9 mouse cellular contexts compared by ENCODE assay signal in genomic region chr16:87501304-87502078, GRCm38 (mm10). TPM values are rescaled to one million over a fixed set of nuclear protein-coding genes. Genes with fewer than 3 reads are reported as not detected.
A peak's percentile ranks its signal among the peaks of the same experiment; 100 is the strongest.
DNase-seq lines count a peak whose midpoint lies in the region; ATAC-seq and TF ChIP-seq lines count a peak whose summit lies in the region.
"Had no signal": no experiment of that assay in that cellular context is flagged by ENCODE, and none has a peak within 500 bp of the region (broad histone marks: within the 10 kb centered on the region; RNA-seq: fewer than 3 reads in every experiment).

No protein-coding gene starts in this region.

- peaks cover 6% of the 10 kb centered on the region; the same call in 1 of the 2 replicates for H3K4me1 ChIP-seq in forebrain, embryonic 13.5 days
- H3K4me1 ChIP-seq in forebrain, embryonic 10.5 days, result peaks cover 9% of the 10 kb centered on the region
- H3K4me1 ChIP-seq in heart, embryonic 16.5 days (ENCODE audit: control insufficient read depth, insufficient read depth, low read length), result peaks cover 15% of the 10 kb centered on the region
- H3K4me1 ChIP-seq in liver, postnatal 0 days (ENCODE audit: insufficient read depth), result peaks cover 10% of the 10 kb centered on the region

- no peak overlapping the region for H3K27ac ChIP-seq in forebrain, embryonic 13.5 days
- no peak overlapping the region for H3K27ac ChIP-seq in forebrain, embryonic 10.5 days
- H3K27ac ChIP-seq in heart, embryonic 16.5 days (ENCODE audit: low read length), result peak overlapping the region; percentile 75
- no peak overlapping the region for H3K27ac ChIP-seq in liver, postnatal 0 days (ENCODE audit: low read depth)

- no peak for TF ChIP-seq CTCF in liver, postnatal 0 days (IDR thresholded peaks at IDR 0.05; ENCODE audit: low read depth)

- DNase-seq in forebrain, embryonic 10.5 days (ENCODE audit: extremely low spot score, low spot score), result no peak
- DNase-seq in brain, adult 2 months (ENCODE audit: low read depth, low spot score), result peak; percentile 20
- peak; percentile 18 for DNase-seq in liver, postnatal 0 days
- DNase-seq in right cerebral cortex, adult 2 months (ENCODE audit: low spot score in 2 of 2), result no peak
- DNase-seq in spleen, adult 18-20 months, result no peak
- no peak for DNase-seq in urinary bladder, postnatal 10 days (ENCODE audit: low spot score)

- H3K27me3 ChIP-seq in forebrain, embryonic 13.5 days, result no peaks in the 10 kb centered on the region
- H3K27me3 ChIP-seq in forebrain, embryonic 10.5 days (ENCODE audit: poor library complexity, severe bottlenecking), result no peaks in the 10 kb centered on the region
- no peaks in the 10 kb centered on the region for H3K27me3 ChIP-seq in heart, embryonic 16.5 days (ENCODE audit: control insufficient read depth, insufficient read depth, low read length)
- H3K27me3 ChIP-seq in liver, postnatal 0 days (ENCODE audit: insufficient read depth, low read length), result no peaks in the 10 kb centered on the region

- WGBS in forebrain, embryonic 13.5 days, result 68% methylated on average over 13 of the region's 13 CpGs
- 75% methylated on average over 13 of the region's 13 CpGs for WGBS in forebrain, embryonic 10.5 days
- WGBS in heart, embryonic 16.5 days, result 9% methylated on average over 13 of the region's 13 CpGs
- 47% methylated on average over 13 of the region's 13 CpGs for WGBS in liver, postnatal 0 days (ENCODE audit: insufficient replicate concordance)

- TF ChIP-seq EP300 in liver, postnatal 0 days (IDR thresholded peaks at IDR 0.05; ENCODE audit: low read depth), result no peak

- no peak overlapping the region for H3K4me2 ChIP-seq in forebrain, embryonic 13.5 days
- H3K4me2 ChIP-seq in heart, embryonic 16.5 days (ENCODE audit: low read depth, low read length), result peak overlapping the region; percentile 36
- H3K4me2 ChIP-seq in liver, postnatal 0 days (ENCODE audit: low read depth, low read length), result no peak overlapping the region

- H3K36me3 ChIP-seq in forebrain, embryonic 13.5 days (ENCODE audit: poor library complexity, severe bottlenecking), result no peaks in the 10 kb centered on the region
- H3K36me3 ChIP-seq in forebrain, embryonic 10.5 days (replicated peaks), result no peaks in the 10 kb centered on the region
- no peaks in the 10 kb centered on the region for H3K36me3 ChIP-seq in heart, embryonic 16.5 days (ENCODE audit: control insufficient read depth, insufficient read depth)
- no peaks in the 10 kb centered on the region for H3K36me3 ChIP-seq in liver, postnatal 0 days (replicated peaks; ENCODE audit: insufficient read depth, low read length)

- H3K9ac ChIP-seq in forebrain, embryonic 13.5 days, result no peak overlapping the region
- no peak overlapping the region for H3K9ac ChIP-seq in heart, embryonic 16.5 days (ENCODE audit: low read length)
- no peak overlapping the region for H3K9ac ChIP-seq in liver, postnatal 0 days (replicated peaks)

- no peak overlapping the region for H3K4me3 ChIP-seq in forebrain, embryonic 13.5 days
- H3K4me3 ChIP-seq in forebrain, embryonic 10.5 days, result no peak overlapping the region
- H3K4me3 ChIP-seq in heart, embryonic 16.5 days (ENCODE audit: low read length), result no peak overlapping the region
- H3K4me3 ChIP-seq in liver, postnatal 0 days (ENCODE audit: low read depth, low read length), result no peak overlapping the region

- ATAC-seq in forebrain, embryonic 13.5 days, result 0 out of 2 replicates have a peak, but pooled peaks have one; percentile 39
- ATAC-seq in heart, embryonic 16.5 days (replicated peaks; ENCODE audit: extremely low read depth, insufficient read depth, low FRiP score), result peak; percentile 81
- peak; percentile 64 for ATAC-seq in liver, postnatal 0 days

- no peaks in the 10 kb centered on the region for H3K9me3 ChIP-seq in forebrain, embryonic 13.5 days (replicated peaks)
- no peaks in the 10 kb centered on the region for H3K9me3 ChIP-seq in forebrain, embryonic 10.5 days
- H3K9me3 ChIP-seq in heart, embryonic 16.5 days (replicated peaks; ENCODE audit: control insufficient read depth, low read length), result no peaks in the 10 kb centered on the region
- H3K9me3 ChIP-seq in liver, postnatal 0 days (ENCODE audit: low read length), result no peaks in the 10 kb centered on the region

RNA-seq across cellular contexts. Expression of gene Cct8, which starts 5.8 kb away (rescaled TPM):
- polyA plus RNA-seq in forebrain, embryonic 13.5 days (2015; fragmentation: Nextera tagmentation; extraction: Ambion mirVana), result 524 and 547 TPM in 2 replicates
- 692 and 710 TPM in 2 replicates for polyA plus RNA-seq in forebrain, embryonic 10.5 days (2016; fragmentation: Nextera tagmentation; extraction: Ambion mirVana)
- polyA plus RNA-seq in heart, embryonic 16.5 days (2015; fragmentation: Nextera tagmentation; extraction: Ambion mirVana), result 296 and 348 TPM in 2 replicates
- polyA plus RNA-seq in liver, postnatal 0 days (2015; fragmentation: Nextera tagmentation; extraction: Ambion mirVana), result 169 and 170 TPM in 2 replicates

RNA-seq across cellular contexts. Expression of gene Usp16, which starts 47.0 kb away (rescaled TPM):
- polyA plus RNA-seq in forebrain, embryonic 13.5 days (2015; fragmentation: Nextera tagmentation; extraction: Ambion mirVana), result 50.1 and 50.4 TPM in 2 replicates
- 36.1 and 45.2 TPM in 2 replicates for polyA plus RNA-seq in forebrain, embryonic 10.5 days (2016; fragmentation: Nextera tagmentation; extraction: Ambion mirVana)
- 32.9 and 41.5 TPM in 2 replicates for polyA plus RNA-seq in heart, embryonic 16.5 days (2015; fragmentation: Nextera tagmentation; extraction: Ambion mirVana)
- 21.8 and 23.6 TPM in 2 replicates for polyA plus RNA-seq in liver, postnatal 0 days (2015; fragmentation: Nextera tagmentation; extraction: Ambion mirVana)

RNA-seq across cellular contexts. Expression of gene Map3k7cl, which starts 51.6 kb away (rescaled TPM):
- polyA plus RNA-seq in forebrain, embryonic 13.5 days (2015; fragmentation: Nextera tagmentation; extraction: Ambion mirVana), result 0.10 TPM in 1 of 2 replicates, not detected in the other
- polyA plus RNA-seq in forebrain, embryonic 10.5 days (2016; fragmentation: Nextera tagmentation; extraction: Ambion mirVana), result not detected in 2 replicates
- polyA plus RNA-seq in heart, embryonic 16.5 days (2015; fragmentation: Nextera tagmentation; extraction: Ambion mirVana), result 0.30 and 0.86 TPM in 2 replicates
- 0.08 TPM in 1 of 2 replicates, not detected in the other for polyA plus RNA-seq in liver, postnatal 0 days (2015; fragmentation: Nextera tagmentation; extraction: Ambion mirVana)
- polyA plus RNA-seq: neural tube, embryonic 14.5 days had no signal

Comparison
In these comparisons a context has a peak if more than half of its experiments do, and no peak if none do; other contexts are left out.
1. DNase-seq: peak in brain, adult 2 months (single experiment) and liver, postnatal 0 days (single experiment); none in forebrain, embryonic 10.5 days (single experiment), right cerebral cortex, adult 2 months (0 of 2), spleen, adult 18-20 months (0 of 2) and urinary bladder, postnatal 10 days (single experiment).
2. Peak in every context shown above with its lines, with median percentiles within 50 percentile points of each other: ATAC-seq.